Mouse (Mus musculus): ENCODE results near the gene Zbtb8os. TPM values are rescaled to one million over a fixed set of nuclear protein-coding genes. Genes with fewer than 3 reads are reported as not detected.
"Not testable (repeated sequence)": the region's sequence is repeated elsewhere in the genome, so short reads cannot be mapped to it uniquely, and the experiment has no call there.

Zbtb8os gene
- total RNA-seq, 2 experiments from 2014 or later = 6.9 to 19.1 TPM

GRCm38 (mm10) chr4:129324756-129325155 is 10.7 kb upstream of the Zbtb8os start:
- ATAC-seq (replicated peaks; ENCODE audit: low FRiP score, poor library complexity, severe bottlenecking) = no peak

- ATAC-seq (replicated peaks; ENCODE audit: low FRiP score, poor library complexity, severe bottlenecking) = no peak
These were observed 9.3 kb upstream of the Zbtb8os start for GRCm38 (mm10) chr4:129326191-129326590.

GRCm38 (mm10) chr4:129332846-129333245 is 2.6 kb upstream of the Zbtb8os start:
- no peak for ATAC-seq (replicated peaks; ENCODE audit: low FRiP score, poor library complexity, severe bottlenecking)

DNA sequence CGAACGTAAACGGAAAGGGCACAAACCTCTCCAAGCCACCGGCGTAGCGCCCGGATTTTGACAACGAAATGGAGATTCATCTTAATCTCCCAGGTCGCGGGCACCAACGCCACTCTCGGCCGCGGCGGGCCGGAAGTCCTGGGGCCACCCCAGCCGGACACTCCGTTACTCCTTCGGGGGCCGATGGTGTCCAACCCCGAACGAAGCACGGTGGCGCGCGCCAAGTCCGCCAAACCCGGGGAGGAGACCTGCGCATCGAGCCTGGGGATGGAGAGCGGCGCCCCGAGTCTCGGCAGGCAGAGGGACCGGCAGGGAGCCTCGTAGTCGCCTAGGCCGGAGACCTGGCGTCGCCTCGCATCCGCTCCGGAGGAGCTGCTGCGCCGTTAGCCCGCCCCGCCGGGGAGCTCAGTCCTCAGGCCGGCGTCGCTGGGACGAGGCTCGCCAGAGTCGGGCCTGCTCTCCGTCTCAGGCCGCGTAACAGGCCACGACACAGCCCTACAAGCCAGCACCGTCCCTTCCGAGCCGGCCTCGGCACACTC is 749 bp upstream of the Zbtb8os start:
- peak; percentile 26 for ATAC-seq (replicated peaks; ENCODE audit: low FRiP score, poor library complexity, severe bottlenecking)

GRCm38 (mm10) chr4:129336291-129336690 is 796 bp downstream of the Zbtb8os start:
- no peak for ATAC-seq (replicated peaks; ENCODE audit: low FRiP score, poor library complexity, severe bottlenecking)

DNA sequence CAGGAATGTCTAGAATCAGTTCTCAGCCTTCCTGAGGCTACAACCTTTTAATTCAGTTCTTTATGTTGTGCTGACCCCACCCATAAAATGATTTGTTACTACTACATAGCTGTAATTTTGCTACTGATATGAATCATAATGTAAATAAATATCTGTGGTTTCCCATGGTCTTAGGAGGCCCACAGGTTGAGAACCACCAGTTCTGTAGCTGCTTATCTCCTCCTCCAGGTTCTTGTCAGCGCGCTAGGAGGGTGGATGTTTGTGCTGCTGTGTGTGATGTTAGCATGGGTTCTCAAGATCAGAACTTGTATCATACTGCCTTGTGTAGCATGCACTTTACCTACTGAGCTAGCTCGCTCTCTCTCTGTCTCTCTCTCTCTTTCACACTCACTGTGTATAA is 4.2 kb downstream of the Zbtb8os start:
- ATAC-seq (replicated peaks; ENCODE audit: low FRiP score, poor library complexity, severe bottlenecking) = peak; percentile 55

GRCm38 (mm10) chr4:129341888-129342287 is 6.4 kb downstream of the Zbtb8os start:
- no peak for ATAC-seq (replicated peaks; ENCODE audit: low FRiP score, poor library complexity, severe bottlenecking)

- no peak for ATAC-seq (replicated peaks; ENCODE audit: low FRiP score, poor library complexity, severe bottlenecking)
These were observed 7.2 kb downstream of the Zbtb8os start for GRCm38 (mm10) chr4:129342705-129343104.

GRCm38 (mm10) chr4:129346481-129347154 is 11.1 kb downstream of the Zbtb8os start:
- no peak for ATAC-seq (replicated peaks; ENCODE audit: low FRiP score, poor library complexity, severe bottlenecking)

GRCm38 (mm10) chr4:129350644-129351043 is 15.1 kb downstream of the Zbtb8os start:
- peak; percentile 90 for ATAC-seq (replicated peaks; ENCODE audit: low FRiP score, poor library complexity, severe bottlenecking)

- ATAC-seq (replicated peaks; ENCODE audit: low FRiP score, poor library complexity, severe bottlenecking) = peak; percentile 20; the same call in 1 of the 2 replicates
These were observed 15.6 kb downstream of the Zbtb8os start for GRCm38 (mm10) chr4:129351111-129351510.

DNA sequence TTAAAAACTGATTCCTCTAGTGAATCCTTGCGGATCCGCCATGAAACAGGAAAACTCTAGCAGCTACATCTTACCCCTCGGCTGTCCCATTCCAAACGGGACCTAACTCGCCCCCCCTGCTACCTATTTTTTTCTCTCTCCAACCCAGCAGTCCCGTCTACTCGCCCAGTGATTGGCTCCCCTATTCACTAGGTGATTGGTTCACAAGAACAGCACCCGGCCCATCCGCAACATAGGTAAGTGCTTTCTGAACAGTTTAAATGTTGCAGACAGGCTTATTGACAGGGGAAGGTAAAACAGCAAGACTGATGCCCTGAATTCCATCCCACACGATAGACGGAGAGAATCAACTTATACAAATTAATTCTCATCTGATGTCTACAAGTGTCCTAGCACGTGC is 17.7 kb downstream of the Zbtb8os start:
- ATAC-seq (replicated peaks; ENCODE audit: low FRiP score, poor library complexity, severe bottlenecking) = no peak

GRCm38 (mm10) chr4:129354236-129354635 is 18.7 kb downstream of the Zbtb8os start:
- ATAC-seq (replicated peaks; ENCODE audit: low FRiP score, poor library complexity, severe bottlenecking) = no peak

- ATAC-seq (replicated peaks; ENCODE audit: low FRiP score, poor library complexity, severe bottlenecking) = no peak
These were observed 22.2 kb downstream of the Zbtb8os start for GRCm38 (mm10) chr4:129357613-129358163.

GRCm38 (mm10) chr4:129362238-129362637 is 26.7 kb downstream of the Zbtb8os start:
- ATAC-seq (replicated peaks; ENCODE audit: low FRiP score, poor library complexity, severe bottlenecking) = not testable (repeated sequence)

- no peak for ATAC-seq (replicated peaks; ENCODE audit: low FRiP score, poor library complexity, severe bottlenecking)
These were observed 27.3 kb downstream of the Zbtb8os start for GRCm38 (mm10) chr4:129362771-129363170.

- no peak for ATAC-seq (replicated peaks; ENCODE audit: low FRiP score, poor library complexity, severe bottlenecking)
These were observed 28.0 kb downstream of the Zbtb8os start for GRCm38 (mm10) chr4:129363463-129363862.

DNA sequence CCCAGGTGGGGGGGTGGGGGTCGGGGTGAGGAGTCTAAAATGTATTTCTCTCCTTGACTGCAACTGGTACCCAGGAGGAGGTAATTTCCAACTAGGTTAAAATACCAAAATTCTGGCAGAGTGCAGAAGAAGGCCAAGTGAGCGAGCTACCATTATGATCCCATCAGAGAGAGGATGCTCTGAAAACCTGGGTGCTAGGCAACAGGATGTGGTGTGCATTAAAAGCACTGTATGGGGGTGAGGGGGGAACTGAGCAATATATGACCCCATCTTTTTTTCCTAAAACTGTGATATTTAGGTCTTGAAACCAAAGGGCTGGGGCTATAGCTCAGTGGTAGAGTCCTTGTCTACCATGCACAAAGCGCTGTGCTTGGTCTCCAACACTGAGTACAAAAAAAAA is 28.9 kb downstream of the Zbtb8os start:
- ATAC-seq (replicated peaks; ENCODE audit: low FRiP score, poor library complexity, severe bottlenecking) = no peak

DNA sequence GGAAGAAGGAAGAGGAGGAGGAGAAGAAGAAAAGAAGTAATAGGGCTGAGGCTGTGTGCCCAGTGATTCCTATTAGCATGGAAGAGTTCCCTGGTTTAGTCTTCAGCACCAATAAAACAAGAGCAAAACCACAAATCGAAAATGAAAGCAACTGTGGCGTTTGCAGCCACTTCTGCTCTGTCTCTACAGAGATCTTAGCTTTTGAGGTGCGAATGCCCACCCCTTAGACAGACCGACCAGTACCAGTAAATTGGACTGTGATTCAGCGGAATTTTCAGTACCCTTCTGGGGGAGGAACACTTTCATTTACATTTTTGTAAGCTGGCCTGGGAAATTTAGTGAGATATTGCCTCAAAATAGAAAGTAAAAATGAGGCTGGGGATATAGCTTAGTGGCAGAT is 29.7 kb downstream of the Zbtb8os start:
- ATAC-seq (replicated peaks; ENCODE audit: low FRiP score, poor library complexity, severe bottlenecking) = peak; percentile 56

GRCm38 (mm10) chr4:129371391-129371790 is 35.9 kb downstream of the Zbtb8os start:
- ATAC-seq (replicated peaks; ENCODE audit: low FRiP score, poor library complexity, severe bottlenecking) = no peak

GRCm38 (mm10) chr4:129373202-129373976 is 37.9 kb downstream of the Zbtb8os start:
- ATAC-seq (replicated peaks; ENCODE audit: low FRiP score, poor library complexity, severe bottlenecking) = no peak; the same call in 1 of the 2 replicates
